In genomic region chr16:65497049-65497448, GRCm38 (mm10) we compare ENCODE assay signal across 10 mouse cellular contexts. TPM values are rescaled to one million over a fixed set of nuclear protein-coding genes. Genes with fewer than 3 reads are reported as not detected.
DNase-seq lines count a peak whose midpoint lies in the region; ATAC-seq and TF ChIP-seq lines count a peak whose summit lies in the region.
"Had no signal": no experiment of that assay in that cellular context is flagged by ENCODE, and none has a peak within 500 bp of the region (broad histone marks: within the 10 kb centered on the region; RNA-seq: fewer than 3 reads in every experiment).

No protein-coding gene starts in this region.

- H3K9me3 ChIP-seq in limb, embryonic 11.5 days (ENCODE audit: control insufficient read depth, low read length): no peaks in the 10 kb centered on the region
- H3K9me3 ChIP-seq in limb, embryonic 10.5 days (replicated peaks): no peaks in the 10 kb centered on the region
- H3K9me3 ChIP-seq in forebrain, embryonic 16.5 days (ENCODE audit: control insufficient read depth, low read length): no peaks in the 10 kb centered on the region
- H3K9me3 ChIP-seq: lung, embryonic 15.5 days had no signal

- no peaks in the 10 kb centered on the region for H3K4me1 ChIP-seq in limb, embryonic 11.5 days (ENCODE audit: control insufficient read depth, insufficient read depth, low read length)
- H3K4me1 ChIP-seq in limb, embryonic 10.5 days: no peaks in the 10 kb centered on the region
- H3K4me1 ChIP-seq in forebrain, embryonic 16.5 days (replicated peaks; ENCODE audit: control insufficient read depth, insufficient read depth, low read length): no peaks in the 10 kb centered on the region
- H3K4me1 ChIP-seq in lung, adult 2 months (ENCODE audit: control insufficient read depth, insufficient read depth, low read length): no peaks in the 10 kb centered on the region
- H3K4me1 ChIP-seq: lung, embryonic 15.5 days had no signal

- no peaks in the 10 kb centered on the region for H3K27me3 ChIP-seq in limb, embryonic 11.5 days (ENCODE audit: control insufficient read depth, insufficient read depth, low read length)
- no peaks in the 10 kb centered on the region for H3K27me3 ChIP-seq in limb, embryonic 10.5 days (ENCODE audit: low read depth, poor library complexity, severe bottlenecking)
- H3K27me3 ChIP-seq in forebrain, embryonic 16.5 days (replicated peaks; ENCODE audit: control insufficient read depth, insufficient read depth, low read length): no peaks in the 10 kb centered on the region
- H3K27me3 ChIP-seq: lung, embryonic 15.5 days had no signal

- H3K27ac ChIP-seq in limb, embryonic 11.5 days (replicated peaks; ENCODE audit: low read depth, low read length): no peak overlapping the region
- no peak overlapping the region for H3K27ac ChIP-seq in limb, embryonic 10.5 days
- no peak overlapping the region for H3K27ac ChIP-seq in forebrain, embryonic 16.5 days (ENCODE audit: low read length)
- H3K27ac ChIP-seq: lung, embryonic 15.5 days had no signal

- no peak for ATAC-seq in limb, embryonic 11.5 days (ENCODE audit: insufficient number of reproducible peaks, low FRiP score, low TSS enrichment, low read depth)
- peak; percentile 49 for ATAC-seq in activated CD4-positive, CD25-positive, alpha-beta regulatory T cell, adult 4 months
- ATAC-seq in forebrain, embryonic 16.5 days: peak; percentile 80

- no peak overlapping the region for H3K9ac ChIP-seq in limb, embryonic 11.5 days (ENCODE audit: low read length)
- H3K9ac ChIP-seq in forebrain, embryonic 16.5 days (replicated peaks; ENCODE audit: low read depth, low read length): no peak overlapping the region
- H3K9ac ChIP-seq: lung, embryonic 15.5 days had no signal

- WGBS in limb, embryonic 11.5 days: 39% methylated on average over 2 of the region's 2 CpGs
- 55% methylated on average over 2 of the region's 2 CpGs for WGBS in limb, embryonic 10.5 days
- 39% methylated on average over 2 of the region's 2 CpGs for WGBS in forebrain, embryonic 16.5 days
- 27% methylated on average over 2 of the region's 2 CpGs for WGBS in lung, adult 2 months

- peak; percentile 19 for DNase-seq in adrenal gland, adult 2 months
- DNase-seq in adrenal gland, adult 8-10 months: no peak
- peak; percentile 45 for DNase-seq in limb, embryonic 11.5 days (ENCODE audit: low spot score)
- DNase-seq in limb, embryonic 10.5 days (ENCODE audit: low spot score): no peak
- no peak for DNase-seq in lung, adult 2 months
- peak; percentile 44 for DNase-seq in right cerebral cortex, postnatal 4 days

- no peaks in the 10 kb centered on the region for H3K36me3 ChIP-seq in limb, embryonic 11.5 days (ENCODE audit: control insufficient read depth, insufficient read depth, low read length)
- H3K36me3 ChIP-seq in limb, embryonic 10.5 days: no peaks in the 10 kb centered on the region
- no peaks in the 10 kb centered on the region for H3K36me3 ChIP-seq in forebrain, embryonic 16.5 days (ENCODE audit: control insufficient read depth, insufficient read depth)
- H3K36me3 ChIP-seq: lung, embryonic 15.5 days had no signal

- peak; percentile 38; the same call in 1 of the 2 replicates for TF ChIP-seq CTCF in lung, adult 2 months (IDR thresholded peaks at IDR 0.05; ENCODE audit: insufficient read depth, low read length)

- TF ChIP-seq POLR2A in lung, adult 2 months (IDR thresholded peaks at IDR 0.05; ENCODE audit: borderline replicate concordance, extremely low read depth, low read depth, low read length): no peak

- H3K4me2 ChIP-seq in limb, embryonic 11.5 days (ENCODE audit: low read depth, severe bottlenecking): no peak overlapping the region
- H3K4me2 ChIP-seq in forebrain, embryonic 16.5 days (ENCODE audit: low read length): no peak overlapping the region
- H3K4me2 ChIP-seq: lung, embryonic 15.5 days had no signal

- H3K4me3 ChIP-seq in limb, embryonic 11.5 days (ENCODE audit: low read depth, low read length): no peak overlapping the region
- no peak overlapping the region for H3K4me3 ChIP-seq in limb, embryonic 10.5 days
- no peak overlapping the region for H3K4me3 ChIP-seq in forebrain, embryonic 16.5 days (replicated peaks; ENCODE audit: low read length)
- H3K4me3 ChIP-seq in lung, adult 2 months (replicated peaks; ENCODE audit: extremely low read depth, low read depth, low read length): no peak overlapping the region
- H3K4me3 ChIP-seq: lung, embryonic 15.5 days had no signal

RNA-seq across cellular contexts. Expression of gene Pou1f1, which starts 23.3 kb away (rescaled TPM):
- total RNA-seq in adrenal gland, adult 2 months (2021): not detected
- not detected in 2 replicates for polyA plus RNA-seq in adrenal gland, adult 2 months (2012; rRNA removed)
- under 1 TPM in 1 of 4 experiments, not detected in 3; 0.22 TPM for total RNA-seq in adrenal gland, adult 8-10 months (2022)
- polyA plus RNA-seq in limb, embryonic 11.5 days (2014; fragmentation: Nextera tagmentation; extraction: Ambion mirVana): not detected in 2 replicates
- not detected in 2 replicates for polyA plus RNA-seq in limb, embryonic 10.5 days (2016; fragmentation: Nextera tagmentation; extraction: Ambion mirVana)
- polyA plus RNA-seq in activated CD4-positive, CD25-positive, alpha-beta regulatory T cell, adult 4 months (2017; shearing (Covaris generic)): under 1 TPM; 0.16 to 0.20 TPM
- not detected in 2 replicates for polyA plus RNA-seq in forebrain, embryonic 16.5 days (2015; fragmentation: Nextera tagmentation; extraction: Ambion mirVana)
- not detected in 2 replicates for polyA plus RNA-seq in lung, adult 2 months (2012; rRNA removed)
- polyA plus RNA-seq: C2C12; lung, embryonic 15.5 days had no signal

Comparison
In these comparisons a context has a peak if more than half of its experiments do, and no peak if none do; other contexts are left out.
1. DNase-seq: peak in adrenal gland, adult 2 months (single experiment), limb, embryonic 11.5 days (single experiment) and right cerebral cortex, postnatal 4 days (single experiment); none in adrenal gland, adult 8-10 months (single experiment), limb, embryonic 10.5 days (single experiment) and lung, adult 2 months (single experiment).